8 mouse cellular contexts compared by ENCODE assay signal in genomic region chr8:12756391-12757157, GRCm38 (mm10). TPM values are rescaled to one million over a fixed set of nuclear protein-coding genes. Genes with fewer than 3 reads are reported as not detected.
DNase-seq lines count a peak whose midpoint lies in the region; ATAC-seq lines count a peak whose summit lies in the region.

TSS of gene Atp11a (plus strand) at chr8:12757014.

- peak; percentile 78 for DNase-seq in T-cell, adult 2 months (ENCODE audit: low spot score)
- peak; percentile 58 for DNase-seq in cerebellum, adult 9-10 months
- DNase-seq in frontal cortex, postnatal 36 days (ENCODE audit: low spot score in 2 of 2), result peak; percentile 47 to 48
- DNase-seq in layer of hippocampus, postnatal 36 days, result peak; percentile 69 to 70
- peak; percentile 72 for DNase-seq in lung, postnatal 14 days
- peak; percentile 77 for DNase-seq in retina, embryonic 14.5 days (ENCODE audit: low spot score)
- peak; percentile 71 for DNase-seq in yolk sac, embryonic 10.5 days (ENCODE audit: low spot score)

- WGBS in hindbrain, embryonic 13.5 days, result 2% methylated on average over 44 of the region's 62 CpGs

- no peaks in the 10 kb centered on the region; the same call in 1 of the 2 replicates for H3K36me3 ChIP-seq in hindbrain, embryonic 13.5 days

- H3K9ac ChIP-seq in hindbrain, embryonic 13.5 days, result peak within 1 kb of the TSS; percentile 94

- no peaks in the 10 kb centered on the region; the same call in 1 of the 2 replicates for H3K27me3 ChIP-seq in hindbrain, embryonic 13.5 days

- peak within 1 kb of the TSS; percentile 89 for H3K4me3 ChIP-seq in hindbrain, embryonic 13.5 days

- H3K4me2 ChIP-seq in hindbrain, embryonic 13.5 days, result peak within 1 kb of the TSS; percentile 91

- peak; percentile 89 for ATAC-seq in hindbrain, embryonic 13.5 days (ENCODE audit: low FRiP score)

- peak within 1 kb of the TSS; percentile 79 for H3K27ac ChIP-seq in hindbrain, embryonic 13.5 days

- H3K9me3 ChIP-seq in hindbrain, embryonic 13.5 days, result no peaks in the 10 kb centered on the region

- peaks cover 35% of the 10 kb centered on the region for H3K4me1 ChIP-seq in hindbrain, embryonic 13.5 days (replicated peaks)

RNA-seq across cellular contexts. Expression of gene Atp11a, which starts in this region (rescaled TPM):
- polyA plus RNA-seq in hindbrain, embryonic 13.5 days (2015; fragmentation: Nextera tagmentation; extraction: Ambion mirVana), result 7.9 and 8.8 TPM in 2 replicates
- total RNA-seq in layer of hippocampus, postnatal 36 days (2021), result 10 to 100 TPM; 51.5 to 61.5 TPM

Comparison
In these comparisons a context has a peak if more than half of its experiments do, and no peak if none do; other contexts are left out.
1. Peak in every context shown above with its lines: DNase-seq, ATAC-seq, H3K4me3 ChIP-seq and H3K27ac ChIP-seq.